Mouse (Mus musculus) megakaryocyte, adult 5-6 weeks (primary cell): Measurements from ENCODE around the gene Ceacam18. TPM values are rescaled to one million over a fixed set of nuclear protein-coding genes. Genes with fewer than 3 reads are reported as not detected.

ENCODE experiments used
- ATAC-seq: 2 replicates; pipeline ENCODE4 v1.8.0; 2016; ENCODE audit warnings: mild to moderate bottlenecking, inconsistent platforms; ENCODE audit not compliant: poor library complexity, severe bottlenecking
- total RNA-seq, 2 experiments: library from RNA; stranded (forward) in 1 of 2; stranded (reverse) in 1 of 2; fragments of 153-499, 151-499 nt in 1 of 2; fragments of 221-1000, 200-1000 nt in 1 of 2; gene quantifications; 2 replicates each; pipeline versions ENCODE4 v1.2.3 to v1.2.4; 2015 to 2017

The Ceacam18 gene
- total RNA-seq (2015) (not detected in 2 replicates), total RNA-seq (2017) (not detected in 2 replicates)

GRCm38 (mm10) chr7:43634500-43634899 is at the start of gene Ceacam18:
Ceacam18 (plus strand) TSS chr7:43634707.
- ATAC-seq, result no peak

DNA sequence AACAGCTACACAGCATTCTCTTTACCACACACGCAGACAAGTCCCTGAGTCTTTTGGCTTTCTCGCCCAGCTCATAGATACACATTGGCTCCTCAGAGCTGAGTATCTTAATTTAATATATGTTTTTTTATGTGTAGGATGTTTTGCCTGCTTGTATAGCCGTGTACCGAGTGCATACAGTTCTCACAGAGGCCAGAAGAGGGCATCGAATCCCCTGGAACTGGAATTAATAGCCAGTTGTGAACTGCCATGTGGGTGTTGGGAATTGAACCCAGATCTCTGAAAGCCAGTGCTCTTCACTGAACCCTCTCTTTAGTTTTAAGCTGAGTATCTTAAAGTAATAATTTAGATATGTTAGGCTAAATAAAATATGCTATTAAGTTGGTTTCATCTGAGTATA is 49.7 kb upstream of the Ceacam18 start:
- no peak for ATAC-seq

GRCm38 (mm10) chr7:43601884-43602283 is 32.6 kb upstream of the Ceacam18 start:
- no peak for ATAC-seq

GRCm38 (mm10) chr7:43606896-43607742 is 27.4 kb upstream of the Ceacam18 start, which contains the start of gene Zfp819:
Zfp819 (plus strand) TSS chr7:43607169.
- peak; percentile 60 for ATAC-seq

GRCm38 (mm10) chr7:43607743-43608287 is 26.7 kb upstream of the Ceacam18 start:
- peak; percentile 89 for ATAC-seq

- peak; percentile 19; the same call in 1 of the 2 replicates for ATAC-seq
Observed at GRCm38 (mm10) chr7:43608316-43608824, 26.1 kb upstream of the Ceacam18 start.

DNA sequence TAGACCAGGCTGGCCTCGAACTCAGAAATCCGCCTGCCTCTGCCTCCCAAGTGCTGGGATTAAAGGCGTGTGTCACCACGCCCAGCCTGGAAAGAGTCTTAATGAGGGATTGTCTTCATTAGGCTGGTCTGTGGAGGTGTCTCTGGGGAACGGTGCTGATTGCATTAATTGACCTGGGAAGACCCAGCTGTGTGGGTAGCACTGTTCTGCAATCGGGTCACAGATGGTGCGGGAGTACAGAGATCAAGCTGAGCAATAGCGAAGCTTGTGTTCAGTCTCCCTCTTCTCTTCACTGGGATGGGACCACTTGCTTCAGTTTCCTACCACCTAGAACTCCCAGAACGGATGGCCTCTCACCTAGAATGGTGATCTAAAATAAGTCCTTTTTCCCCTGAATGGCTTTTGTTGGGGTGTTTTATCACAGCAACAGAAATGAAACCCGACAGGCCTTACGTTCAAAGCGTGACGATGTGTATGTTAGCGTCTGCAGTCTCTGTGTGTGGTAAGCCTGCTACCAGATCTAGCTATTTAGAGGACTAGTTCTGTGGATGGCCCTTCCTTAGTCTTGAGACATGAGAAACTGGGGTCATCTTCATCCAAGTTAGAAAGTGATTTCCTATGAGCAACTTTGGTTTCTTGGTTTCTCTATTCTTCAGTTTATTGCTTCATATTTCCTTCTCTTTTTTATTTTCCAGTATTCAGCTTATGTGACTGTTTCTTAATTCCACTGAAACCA is 20.5 kb upstream of the Ceacam18 start:
- peak; percentile 87 for ATAC-seq

- peak; percentile 43; the same call in 1 of the 2 replicates for ATAC-seq
Observed at GRCm38 (mm10) chr7:43622927-43623326, 11.6 kb upstream of the Ceacam18 start.

DNA sequence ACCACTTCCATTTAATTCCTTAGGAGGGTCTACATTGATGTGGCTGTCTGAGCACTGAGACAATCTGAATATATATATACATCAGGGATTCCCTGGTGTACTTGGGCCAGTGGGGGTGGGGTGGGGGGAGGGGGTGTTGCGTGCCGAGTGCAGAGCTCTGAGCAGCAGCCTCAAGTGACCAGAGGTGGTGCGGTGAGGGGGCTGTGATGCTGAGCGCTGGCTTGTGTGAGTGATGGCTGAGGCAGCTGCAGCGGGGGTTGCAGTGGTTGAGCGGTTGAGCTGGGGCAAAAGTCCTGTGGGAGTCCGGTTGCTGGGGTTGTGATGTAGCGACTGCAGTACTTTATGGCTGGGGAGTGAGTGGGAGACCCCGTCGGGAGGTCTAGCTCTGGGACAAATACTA is 10.7 kb upstream of the Ceacam18 start:
- no peak for ATAC-seq

GRCm38 (mm10) chr7:43625065-43625464 is 9.4 kb upstream of the Ceacam18 start:
- no peak for ATAC-seq

DNA sequence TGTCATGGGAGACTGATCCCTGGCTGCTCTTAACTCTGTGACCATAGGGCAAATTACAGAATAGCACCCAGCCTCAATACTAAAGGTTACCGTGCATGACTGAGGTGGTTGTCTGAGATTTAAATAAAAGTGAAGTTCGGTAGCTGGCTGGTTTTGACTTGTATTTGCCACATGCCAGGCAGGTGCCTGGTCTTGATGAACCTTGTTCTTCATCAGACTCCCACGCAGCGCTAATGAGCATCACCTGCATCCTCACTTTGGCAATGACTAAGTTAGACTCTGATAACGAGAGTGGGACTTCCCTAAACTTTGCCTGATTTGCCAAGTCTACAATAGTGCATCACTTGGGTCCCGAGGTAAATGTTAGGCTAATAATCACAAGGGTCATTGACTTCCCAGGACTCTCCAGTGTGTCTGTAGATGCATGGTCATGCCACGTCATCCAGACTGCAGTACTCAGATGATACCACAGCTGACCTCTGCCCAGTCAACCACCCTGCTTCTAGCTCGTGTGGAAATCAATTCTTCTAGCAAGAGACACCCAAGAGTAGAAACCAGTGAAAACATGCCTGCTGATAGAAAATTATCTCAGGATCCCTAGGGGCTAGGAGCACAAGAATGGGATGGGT is 8.6 kb upstream of the Ceacam18 start:
- ATAC-seq, result no peak

DNA sequence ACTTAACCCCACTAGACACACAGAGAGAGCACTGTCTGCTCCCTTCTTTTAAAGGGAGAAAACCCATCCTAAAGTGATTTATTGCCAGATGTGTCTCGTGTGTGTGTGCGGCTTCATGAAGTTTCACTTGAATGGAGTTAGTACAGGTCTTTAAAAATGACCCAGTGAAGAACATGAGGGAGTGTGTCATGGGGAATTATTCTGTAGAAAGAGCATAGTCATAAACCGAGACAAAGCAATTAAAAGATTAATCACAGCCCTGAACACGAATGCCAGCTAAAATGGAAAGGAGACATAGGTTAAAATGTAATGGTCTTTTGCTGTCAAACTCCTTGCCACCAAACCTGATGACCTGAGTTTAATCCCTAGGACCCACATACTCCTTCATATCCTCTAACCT is 567 bp upstream of the Ceacam18 start:
- ATAC-seq, result no peak

GRCm38 (mm10) chr7:43636194-43636593 is 1.7 kb downstream of the Ceacam18 start:
- peak; percentile 91 for ATAC-seq

GRCm38 (mm10) chr7:43637118-43637517 is 2.6 kb downstream of the Ceacam18 start:
- ATAC-seq, result peak; percentile 71

- peak; percentile 92 for ATAC-seq
Observed at GRCm38 (mm10) chr7:43642587-43642986, 8.1 kb downstream of the Ceacam18 start.

GRCm38 (mm10) chr7:43643046-43643652 is 8.6 kb downstream of the Ceacam18 start:
- peak; percentile 54 for ATAC-seq

DNA sequence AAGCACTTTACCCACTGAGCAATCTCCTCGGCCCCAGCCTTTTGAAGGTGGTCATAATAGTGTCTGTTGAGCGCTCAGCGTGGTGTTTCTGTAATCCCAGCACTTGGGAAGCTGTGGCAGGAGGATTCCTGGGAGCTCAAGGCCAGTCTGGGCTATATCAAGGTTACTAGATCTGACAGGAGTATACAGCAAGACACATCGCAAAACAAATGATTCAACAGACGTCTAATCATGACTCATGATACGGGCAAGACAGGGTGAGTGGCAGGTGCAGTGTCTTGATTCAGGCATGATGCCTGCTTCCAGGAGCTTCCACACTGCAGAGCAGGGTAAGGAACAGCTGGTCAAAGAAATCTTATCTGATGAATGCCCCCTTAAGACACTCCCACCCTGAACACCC is 18.2 kb downstream of the Ceacam18 start:
- no peak for ATAC-seq

DNA sequence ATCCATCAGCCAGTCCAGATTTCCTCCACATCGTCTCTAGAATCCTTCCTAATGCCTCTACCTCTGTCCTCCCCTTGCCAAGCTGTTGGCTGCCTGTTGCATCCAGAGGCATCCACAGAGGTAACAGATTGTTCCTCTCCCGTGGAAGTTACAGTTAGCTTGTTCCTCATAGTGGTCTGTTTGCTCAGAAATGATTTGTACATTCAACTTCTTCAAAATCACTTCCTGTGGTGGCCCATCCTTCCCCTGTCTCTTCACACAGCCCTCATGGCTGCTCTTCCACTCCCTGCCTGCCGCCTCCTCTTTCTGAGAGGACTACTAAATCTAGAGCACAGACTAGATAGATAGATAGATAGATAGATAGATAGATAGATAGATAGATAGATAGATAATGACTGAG is 20.0 kb downstream of the Ceacam18 start:
- ATAC-seq, result peak; percentile 95

- no peak for ATAC-seq
Observed at GRCm38 (mm10) chr7:43656232-43656631, 21.7 kb downstream of the Ceacam18 start.

DNA sequence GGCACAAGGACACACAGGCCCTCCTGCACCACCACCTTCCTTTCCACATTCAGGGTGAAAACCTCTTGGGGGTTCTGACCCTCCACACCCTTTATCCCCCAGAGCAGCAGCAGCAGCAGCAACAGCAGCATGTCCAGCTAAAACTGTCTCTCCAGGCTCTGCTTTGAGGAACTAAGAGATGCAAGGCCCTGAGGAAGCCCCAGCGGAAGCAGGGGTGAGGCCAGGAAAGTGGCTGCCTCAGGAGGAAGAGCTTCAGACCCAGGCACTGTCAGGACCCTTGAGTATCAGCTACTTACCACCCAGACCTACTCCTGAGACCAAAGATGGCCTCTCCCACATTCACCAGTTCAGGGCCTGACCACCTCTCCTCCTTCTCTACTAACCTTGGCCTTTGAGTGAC is 25.5 kb downstream of the Ceacam18 start, which contains the start of gene Siglece:
Gene Siglece, minus strand, starts transcription at position 160 of the 400 bp plus-strand sequence.
- peak; percentile 68 for ATAC-seq
